Mouse (Mus musculus): Measurements from ENCODE around the gene Lims1. TPM values are rescaled to one million over a fixed set of nuclear protein-coding genes. Genes with fewer than 3 reads are reported as not detected.

Gene Lims1
- polyA plus RNA-seq, 1 experiment from 2014 or later, result 83.8 TPM

DNA sequence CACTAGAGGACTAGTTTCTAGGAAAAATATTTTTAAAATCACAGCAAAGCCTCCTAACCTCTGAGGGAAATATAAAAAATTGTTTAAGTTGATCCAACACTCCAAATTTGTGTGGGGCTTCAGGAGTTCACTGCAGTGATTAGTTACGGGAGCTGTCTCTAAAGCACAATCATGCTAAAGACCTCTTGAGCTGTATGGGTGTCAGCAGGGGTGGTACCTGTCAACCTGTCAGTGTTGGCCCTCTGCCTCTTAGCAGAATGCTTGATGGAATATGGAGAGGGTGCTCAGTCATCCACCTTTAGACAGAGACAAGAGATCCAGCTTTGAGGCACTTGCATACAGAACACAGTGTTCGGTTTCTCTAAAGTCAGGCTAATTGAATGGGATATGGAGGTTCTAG lies 60.5 kb downstream of the Lims1 start:
- Histone ChIP-seq H3K27me3 (ENCODE audit: control insufficient read depth, insufficient read depth, low read depth, low read length) (no peaks in the 10 kb centered on the region), H3K36me3 (ENCODE audit: control insufficient read depth, insufficient read depth) (no peaks in the 10 kb centered on the region), H3K4me1 (ENCODE audit: control insufficient read depth, low read depth, low read length) (peaks cover 25% of the 10 kb centered on the region), H3K27ac (ENCODE audit: low read length) (no peak overlapping the region), H3K4me3 (ENCODE audit: low read depth, low read length) (no peak overlapping the region), H3K9ac (ENCODE audit: low read depth, low read length) (no peak overlapping the region), H3K4me2 (ENCODE audit: low read depth, low read length) (no peak overlapping the region), H3K9me3 (replicated peaks; ENCODE audit: control insufficient read depth, low read length) (no peaks in the 10 kb centered on the region)
- WGBS (ENCODE audit: insufficient replicate concordance), result 83% methylated on average over 2 of the region's 2 CpGs
- ATAC-seq (ENCODE audit: low read depth), result no peak

DNA sequence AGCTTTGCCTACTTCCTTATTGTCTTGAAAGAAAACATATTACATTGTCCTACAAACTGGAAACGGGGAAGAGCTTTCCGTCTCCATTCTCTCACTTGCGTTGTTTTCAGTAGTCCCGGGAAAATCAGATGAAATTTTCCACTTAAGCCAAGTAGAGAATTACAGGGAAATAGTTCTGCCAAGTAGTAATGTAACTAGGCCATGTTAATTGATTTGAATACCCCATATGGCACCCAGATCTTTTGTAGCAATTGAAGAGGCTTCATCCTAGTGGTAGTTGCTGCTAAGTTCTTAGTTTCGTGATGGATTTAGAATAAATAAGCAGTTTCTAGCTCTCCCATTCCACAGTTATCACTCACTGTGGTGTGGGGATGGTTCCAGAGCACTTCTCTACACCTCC lies 62.4 kb downstream of the Lims1 start:
- peaks cover 19% of the 10 kb centered on the region for H3K4me1 ChIP-seq (ENCODE audit: control insufficient read depth, low read depth, low read length)

DNA sequence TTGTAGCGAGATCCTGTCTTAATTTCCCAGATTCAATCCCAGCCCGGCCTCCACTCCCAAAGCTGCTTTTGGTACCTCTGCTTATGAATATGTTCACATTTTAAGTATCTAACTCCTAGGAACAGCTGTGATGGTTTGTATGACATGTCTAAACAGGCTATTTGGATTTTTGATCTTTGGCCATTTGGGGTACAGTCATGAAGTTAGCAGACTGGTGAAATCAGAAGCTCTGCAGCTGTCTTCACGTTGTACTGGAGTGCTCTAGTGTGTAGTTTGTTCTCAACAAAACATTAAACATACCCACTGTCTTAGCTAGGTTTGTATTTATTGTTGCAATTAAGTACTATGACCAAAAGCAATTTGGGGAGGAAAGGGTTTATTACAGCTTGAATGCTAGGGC lies 63.7 kb downstream of the Lims1 start:
- Histone ChIP-seq H3K27ac (ENCODE audit: low read length) (no peak overlapping the region), H3K9ac (ENCODE audit: low read depth, low read length) (no peak overlapping the region), H3K9me3 (replicated peaks; ENCODE audit: control insufficient read depth, low read length) (no peaks in the 10 kb centered on the region), H3K4me2 (ENCODE audit: low read depth, low read length) (no peak overlapping the region), H3K36me3 (ENCODE audit: control insufficient read depth, insufficient read depth) (no peaks in the 10 kb centered on the region), H3K4me1 (ENCODE audit: control insufficient read depth, low read depth, low read length) (peaks cover 20% of the 10 kb centered on the region), H3K27me3 (ENCODE audit: control insufficient read depth, insufficient read depth, low read depth, low read length) (no peaks in the 10 kb centered on the region), H3K4me3 (ENCODE audit: low read depth, low read length) (no peak overlapping the region)
- WGBS (ENCODE audit: insufficient replicate concordance), result 85% methylated on average over 3 of the region's 3 CpGs
- ATAC-seq (ENCODE audit: low read depth), result no peak

More for the DNA sequence above, 62.4 kb downstream of the Lims1 start:
- H3K9ac ChIP-seq (ENCODE audit: low read depth, low read length), result no peak overlapping the region
- no peak overlapping the region for H3K27ac ChIP-seq (ENCODE audit: low read length)
- no peaks in the 10 kb centered on the region for H3K36me3 ChIP-seq (ENCODE audit: control insufficient read depth, insufficient read depth)
- no peak for ATAC-seq (ENCODE audit: low read depth)
- no peaks in the 10 kb centered on the region for H3K27me3 ChIP-seq (ENCODE audit: control insufficient read depth, insufficient read depth, low read depth, low read length)
- no peak overlapping the region for H3K4me2 ChIP-seq (ENCODE audit: low read depth, low read length)
- H3K9me3 ChIP-seq (replicated peaks; ENCODE audit: control insufficient read depth, low read length), result no peaks in the 10 kb centered on the region
- H3K4me3 ChIP-seq (ENCODE audit: low read depth, low read length), result no peak overlapping the region
- 85% methylated on average over 5 of the region's 5 CpGs for WGBS (ENCODE audit: insufficient replicate concordance)

DNA sequence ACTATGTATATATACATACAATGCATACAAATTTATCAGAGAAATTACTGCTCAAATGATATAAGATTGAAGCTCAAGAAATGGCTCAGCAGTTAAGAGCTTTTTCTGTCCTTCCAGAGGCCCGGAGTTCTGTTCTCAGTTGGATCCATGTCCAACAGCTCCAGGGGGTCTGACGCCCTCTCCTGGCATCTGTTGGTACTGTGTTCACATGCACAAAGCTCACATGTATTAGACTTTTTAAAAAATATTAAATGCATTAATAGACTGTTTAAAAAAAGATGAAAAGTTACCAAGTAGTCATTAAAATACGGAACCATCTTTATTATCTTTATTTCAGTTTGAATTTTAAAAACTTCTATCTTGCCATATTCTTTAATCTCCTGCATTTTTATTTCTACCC lies 65.4 kb downstream of the Lims1 start:
- H3K27me3 ChIP-seq (ENCODE audit: control insufficient read depth, insufficient read depth, low read depth, low read length), result no peaks in the 10 kb centered on the region
- 77% methylated on average over 3 of the region's 3 CpGs for WGBS (ENCODE audit: insufficient replicate concordance)
- no peak overlapping the region for H3K27ac ChIP-seq (ENCODE audit: low read length)
- H3K36me3 ChIP-seq (ENCODE audit: control insufficient read depth, insufficient read depth), result no peaks in the 10 kb centered on the region
- H3K9me3 ChIP-seq (replicated peaks; ENCODE audit: control insufficient read depth, low read length), result no peaks in the 10 kb centered on the region
- no peak overlapping the region for H3K4me2 ChIP-seq (ENCODE audit: low read depth, low read length)
- peaks cover 27% of the 10 kb centered on the region for H3K4me1 ChIP-seq (ENCODE audit: control insufficient read depth, low read depth, low read length)
- ATAC-seq (ENCODE audit: low read depth), result no peak
- no peak overlapping the region for H3K9ac ChIP-seq (ENCODE audit: low read depth, low read length)
- no peak overlapping the region for H3K4me3 ChIP-seq (ENCODE audit: low read depth, low read length)

DNA sequence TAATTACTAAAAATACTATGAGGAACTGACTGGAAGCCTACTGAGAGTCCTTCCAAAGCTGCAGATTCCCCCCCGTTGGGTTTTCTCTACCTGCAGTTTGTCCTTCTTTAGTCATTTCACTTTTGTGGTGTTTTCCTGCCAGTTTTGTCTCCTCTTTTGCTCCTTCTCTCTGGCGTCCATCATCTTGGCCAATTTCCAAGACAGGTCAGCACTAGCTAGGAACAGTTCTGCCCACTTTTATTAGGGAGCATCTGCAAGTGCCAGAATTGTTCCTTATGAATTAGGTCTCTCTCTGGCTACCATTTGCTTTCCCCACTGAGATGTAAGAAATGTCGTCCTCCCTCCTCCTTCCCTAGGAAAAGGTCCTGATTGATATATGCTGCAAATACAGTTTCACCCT lies 65.9 kb downstream of the Lims1 start:
- peaks cover 28% of the 10 kb centered on the region for H3K4me1 ChIP-seq (ENCODE audit: control insufficient read depth, low read depth, low read length)
- no peak overlapping the region for H3K27ac ChIP-seq (ENCODE audit: low read length)
- H3K4me2 ChIP-seq (ENCODE audit: low read depth, low read length), result no peak overlapping the region
- no peak overlapping the region for H3K9ac ChIP-seq (ENCODE audit: low read depth, low read length)
- no peaks in the 10 kb centered on the region for H3K27me3 ChIP-seq (ENCODE audit: control insufficient read depth, insufficient read depth, low read depth, low read length)
- H3K9me3 ChIP-seq (replicated peaks; ENCODE audit: control insufficient read depth, low read length), result no peaks in the 10 kb centered on the region
- H3K36me3 ChIP-seq (ENCODE audit: control insufficient read depth, insufficient read depth), result no peaks in the 10 kb centered on the region
- ATAC-seq (ENCODE audit: low read depth), result no peak
- H3K4me3 ChIP-seq (ENCODE audit: low read depth, low read length), result no peak overlapping the region
- 54% methylated on average over 3 of the region's 3 CpGs for WGBS (ENCODE audit: insufficient replicate concordance)

DNA sequence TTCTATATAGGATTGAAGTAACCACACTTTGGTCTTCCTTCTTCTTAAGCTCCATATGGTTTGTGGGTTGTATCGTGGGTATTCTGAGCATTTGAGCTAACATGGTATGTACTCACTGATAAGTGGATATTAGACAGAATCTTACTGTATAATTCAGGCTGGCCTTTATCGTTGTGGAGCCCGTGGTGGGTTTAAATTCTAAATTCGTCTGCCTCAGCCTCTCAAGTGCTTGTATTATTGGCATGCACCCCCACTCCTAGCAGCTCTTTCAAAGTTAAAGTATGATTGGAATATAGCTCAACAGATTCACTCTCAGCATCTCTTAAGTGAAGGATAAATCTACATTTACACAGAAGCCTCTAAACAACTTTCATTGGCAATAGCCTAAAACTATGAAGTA lies 69.2 kb downstream of the Lims1 start:
- no peaks in the 10 kb centered on the region for H3K27me3 ChIP-seq (ENCODE audit: control insufficient read depth, insufficient read depth, low read depth, low read length)
- no peak for ATAC-seq (ENCODE audit: low read depth)
- no peak overlapping the region for H3K9ac ChIP-seq (ENCODE audit: low read depth, low read length)
- no peaks in the 10 kb centered on the region for H3K36me3 ChIP-seq (ENCODE audit: control insufficient read depth, insufficient read depth)
- no peak overlapping the region for H3K4me2 ChIP-seq (ENCODE audit: low read depth, low read length)
- no peak overlapping the region for H3K4me3 ChIP-seq (ENCODE audit: low read depth, low read length)
- H3K27ac ChIP-seq (ENCODE audit: low read length), result no peak overlapping the region
- WGBS (ENCODE audit: insufficient replicate concordance), result 28% methylated on average over 4 of the region's 4 CpGs
- H3K4me1 ChIP-seq (ENCODE audit: control insufficient read depth, low read depth, low read length), result peaks cover 29% of the 10 kb centered on the region
- H3K9me3 ChIP-seq (replicated peaks; ENCODE audit: control insufficient read depth, low read length), result no peaks in the 10 kb centered on the region

DNA sequence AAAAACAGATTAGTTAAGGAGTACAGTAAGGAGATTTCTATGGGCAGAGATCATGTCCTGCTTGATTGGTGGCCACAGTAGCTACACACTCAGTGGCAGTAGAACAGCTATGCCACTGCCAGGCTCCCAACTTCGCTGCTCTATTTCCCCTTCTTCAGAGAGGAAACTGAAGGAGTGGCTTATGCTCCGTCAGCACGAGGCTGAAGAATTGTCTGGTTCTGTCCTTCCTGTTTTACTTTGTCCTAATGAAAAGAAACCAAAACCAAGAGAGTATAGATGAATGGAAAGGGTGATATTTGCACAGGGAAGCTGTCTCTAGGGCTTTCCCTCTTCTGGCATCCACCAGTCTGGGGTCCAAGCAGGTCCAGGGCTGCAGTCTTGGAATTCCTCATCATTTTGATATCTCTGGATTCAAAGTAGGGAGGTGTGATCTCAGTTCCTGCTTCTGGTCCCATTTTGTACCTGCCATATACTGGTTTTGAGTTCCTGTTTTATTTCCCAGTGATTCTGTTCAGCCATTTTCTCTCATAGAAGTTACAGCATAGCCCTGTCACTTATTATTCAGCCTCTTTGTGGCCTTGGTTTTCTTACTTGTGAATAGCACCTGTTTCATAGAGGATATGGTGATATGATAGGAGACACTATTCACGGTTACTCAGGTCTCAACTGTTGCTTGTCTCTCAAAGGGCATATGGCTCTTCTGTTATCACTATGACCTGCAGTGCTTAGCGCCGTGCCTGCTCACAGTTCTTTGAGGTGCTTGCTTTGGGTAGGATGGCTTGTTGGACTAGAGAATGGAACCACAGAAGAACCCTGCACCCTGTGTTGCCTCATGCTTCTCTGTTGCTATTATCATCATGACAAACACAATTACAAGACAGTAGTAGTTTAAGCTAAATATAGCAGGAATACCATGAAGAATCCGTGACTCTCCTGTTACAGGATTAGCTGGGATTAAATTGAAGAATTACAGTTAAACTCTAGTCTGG lies 70.1 kb downstream of the Lims1 start:
- peaks cover 29% of the 10 kb centered on the region for H3K4me1 ChIP-seq (ENCODE audit: control insufficient read depth, low read depth, low read length)
- peak overlapping the region; percentile 40 for H3K4me2 ChIP-seq (ENCODE audit: low read depth, low read length)
- H3K27me3 ChIP-seq (ENCODE audit: control insufficient read depth, insufficient read depth, low read depth, low read length), result no peaks in the 10 kb centered on the region
- no peaks in the 10 kb centered on the region for H3K9me3 ChIP-seq (replicated peaks; ENCODE audit: control insufficient read depth, low read length)
- peak overlapping the region; percentile 33; the same call in 1 of the 2 replicates for H3K27ac ChIP-seq (ENCODE audit: low read length)
- whole genome bisulfite sequencing (ENCODE audit: insufficient replicate concordance), result 21% methylated on average over 7 of the region's 7 CpGs
- no peaks in the 10 kb centered on the region for H3K36me3 ChIP-seq (ENCODE audit: control insufficient read depth, insufficient read depth)
- no peak overlapping the region; the same call in 1 of the 2 replicates for H3K9ac ChIP-seq (ENCODE audit: low read depth, low read length)
- no peak overlapping the region for H3K4me3 ChIP-seq (ENCODE audit: low read depth, low read length)
- peak; percentile 65 for ATAC-seq (ENCODE audit: low read depth)

DNA sequence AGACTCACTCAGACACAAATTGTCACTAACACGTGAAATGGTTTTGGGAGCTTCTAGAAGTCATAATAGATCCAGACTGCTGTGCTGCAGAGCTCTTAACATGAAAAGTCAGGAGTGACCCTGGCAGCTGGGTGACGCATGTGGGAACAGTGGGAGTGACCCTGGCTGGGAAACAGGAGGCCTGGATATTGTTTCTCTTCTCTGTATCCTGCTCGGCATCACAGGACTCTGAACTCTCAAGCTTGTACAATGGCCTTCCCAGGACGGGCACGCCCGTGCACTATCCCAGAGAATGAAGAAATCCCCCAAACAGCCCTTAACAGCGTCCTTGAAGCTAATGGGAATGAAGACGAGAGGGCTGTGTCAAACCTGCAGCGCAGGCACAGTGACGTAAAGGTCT lies 70.9 kb downstream of the Lims1 start:
- peaks cover 4% of the 10 kb centered on the region; the same call in 1 of the 2 replicates for H3K36me3 ChIP-seq (ENCODE audit: control insufficient read depth, insufficient read depth)
- ATAC-seq (ENCODE audit: low read depth), result peak; percentile 53; the same call in 1 of the 2 replicates
- 62% methylated on average over 10 of the region's 10 CpGs for WGBS (ENCODE audit: insufficient replicate concordance)
- no peaks in the 10 kb centered on the region for H3K27me3 ChIP-seq (ENCODE audit: control insufficient read depth, insufficient read depth, low read depth, low read length)
- peaks cover 29% of the 10 kb centered on the region for H3K4me1 ChIP-seq (ENCODE audit: control insufficient read depth, low read depth, low read length)
- H3K4me2 ChIP-seq (ENCODE audit: low read depth, low read length), result no peak overlapping the region
- H3K9me3 ChIP-seq (replicated peaks; ENCODE audit: control insufficient read depth, low read length), result no peaks in the 10 kb centered on the region
- H3K4me3 ChIP-seq (ENCODE audit: low read depth, low read length), result no peak overlapping the region
- no peak overlapping the region for H3K9ac ChIP-seq (ENCODE audit: low read depth, low read length)
- no peak overlapping the region for H3K27ac ChIP-seq (ENCODE audit: low read length)

DNA sequence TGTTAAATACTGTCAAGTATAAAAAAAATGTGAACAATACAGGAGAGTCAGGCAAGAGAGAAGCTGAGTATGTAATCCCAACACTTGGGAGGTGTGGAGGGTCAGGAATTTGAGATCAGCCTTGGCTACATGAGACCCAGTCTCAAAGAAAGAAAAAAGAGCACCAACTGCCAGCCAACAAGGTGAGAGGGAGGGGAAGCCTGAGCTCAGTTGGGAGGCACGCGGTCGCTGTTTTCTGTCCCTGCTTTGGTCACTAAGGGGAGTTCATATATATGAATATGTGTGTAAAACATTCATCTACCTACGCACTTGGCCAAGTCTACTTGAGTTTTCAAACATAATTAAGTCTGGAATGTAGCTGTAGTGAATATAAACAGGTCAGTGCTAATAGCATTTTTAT lies 72.0 kb downstream of the Lims1 start:
- Histone ChIP-seq H3K4me2 (ENCODE audit: low read depth, low read length) (no peak overlapping the region), H3K4me1 (ENCODE audit: control insufficient read depth, low read depth, low read length) (peaks cover 29% of the 10 kb centered on the region), H3K9me3 (replicated peaks; ENCODE audit: control insufficient read depth, low read length) (no peaks in the 10 kb centered on the region), H3K27ac (ENCODE audit: low read length) (no peak overlapping the region), H3K9ac (ENCODE audit: low read depth, low read length) (no peak overlapping the region), H3K4me3 (ENCODE audit: low read depth, low read length) (no peak overlapping the region), H3K36me3 (ENCODE audit: control insufficient read depth, insufficient read depth) (peaks cover 6% of the 10 kb centered on the region; the same call in 1 of the 2 replicates), H3K27me3 (ENCODE audit: control insufficient read depth, insufficient read depth, low read depth, low read length) (no peaks in the 10 kb centered on the region)
- no peak for ATAC-seq (ENCODE audit: low read depth)
- 91% methylated on average over 4 of the region's 4 CpGs for WGBS (ENCODE audit: insufficient replicate concordance)
